Mouse (Mus musculus) hindbrain, embryonic 10.5 days (tissue): ENCODE data around the gene Cobl. TPM values are rescaled to one million over a fixed set of nuclear protein-coding genes. Genes with fewer than 3 reads are reported as not detected.

ENCODE experiments used
- DNase-seq: peaks from one replicate; pipeline ENCODE4 v3.0.0-alpha.2; 2017; ENCODE audit warnings: low spot score
- H3K27ac ChIP-seq: fragments of 300-500 bp; sonication (generic); 2 replicates; pipeline ENCODE4 v1.5.1; 2016; ENCODE audit warnings: mild to moderate bottlenecking, moderate library complexity
- H3K27me3 ChIP-seq: fragments of 300-500 bp; sonication (generic); 2 replicates; pipeline ENCODE4 v1.6.1; 2016; ENCODE audit warnings: mild to moderate bottlenecking; ENCODE audit not compliant: poor library complexity, insufficient read depth, severe bottlenecking
- H3K36me3 ChIP-seq: fragments of 300-500 bp; sonication (generic); 2 replicates; pipeline ENCODE4 v1.6.1; 2016; ENCODE audit warnings: mild to moderate bottlenecking, moderate library complexity
- H3K4me1 ChIP-seq: fragments of 300-500 bp; sonication (generic); replicated peaks from 2 replicates; pipeline ENCODE4 v1.6.1; 2016; ENCODE audit warnings: mild to moderate bottlenecking
- H3K4me3 ChIP-seq: fragments of 300-500 bp; sonication (generic); 2 replicates; pipeline ENCODE4 v1.5.1; 2016; ENCODE audit warnings: mild to moderate bottlenecking, moderate library complexity
- H3K9me3 ChIP-seq: fragments of 300-500 bp; sonication (generic); 2 replicates; pipeline ENCODE4 v1.6.1; 2016; ENCODE audit warnings: mild to moderate bottlenecking, moderate library complexity
- WGBS: fragments of 180-500 bp; shearing (Covaris S2); methylation state at CpG from one replicate; pipeline ENCODE4 v1.1.7; 2016; 5-methylcytosine and 5-hydroxymethylcytosine counted together
- polyA plus RNA-seq: library from polyadenylated mRNA; unstranded; fragments of >200 nt; fragmentation: Nextera tagmentation; extraction: Ambion mirVana; gene quantifications from 2 replicates; pipeline ENCODE4 v1.2.1, GENCODE M21; 2016

Cobl gene
- polyA plus RNA-seq, 1 experiment from 2014 or later = 2.3 TPM

- 85% methylated on average over 6 of the region's 6 CpGs for WGBS
- DNase-seq = no peak
- H3K9me3 ChIP-seq = no peaks in the 10 kb centered on the region
- no peak overlapping the region for H3K4me3 ChIP-seq
- H3K27me3 ChIP-seq = no peaks in the 10 kb centered on the region; the same call in 1 of the 2 replicates
- no peaks in the 10 kb centered on the region for H3K36me3 ChIP-seq
- no peak overlapping the region for H3K27ac ChIP-seq
- H3K4me1 ChIP-seq = no peaks in the 10 kb centered on the region
These were observed 150.3 kb downstream of the Cobl start for GRCm38 (mm10) chr11:12314278-12315043.

GRCm38 (mm10) chr11:12311419-12311818 is 153.3 kb downstream of the Cobl start:
- no peak for DNase-seq
- no peak overlapping the region for H3K27ac ChIP-seq
- no peaks in the 10 kb centered on the region for H3K9me3 ChIP-seq
- no peaks in the 10 kb centered on the region for H3K4me1 ChIP-seq
- H3K36me3 ChIP-seq = no peaks in the 10 kb centered on the region
- 86% methylated on average over 6 of the region's 6 CpGs for WGBS
- H3K27me3 ChIP-seq = peaks cover 4% of the 10 kb centered on the region; the same call in 1 of the 2 replicates
- H3K4me3 ChIP-seq = no peak overlapping the region

GRCm38 (mm10) chr11:12309423-12310023 is 155.2 kb downstream of the Cobl start:
- H3K27me3 ChIP-seq = peaks cover 4% of the 10 kb centered on the region; the same call in 1 of the 2 replicates
- no peaks in the 10 kb centered on the region for H3K9me3 ChIP-seq
- no peak overlapping the region for H3K4me3 ChIP-seq
- DNase-seq = no peak
- no peak overlapping the region for H3K27ac ChIP-seq
- H3K36me3 ChIP-seq = no peaks in the 10 kb centered on the region
- no peaks in the 10 kb centered on the region for H3K4me1 ChIP-seq
- WGBS = 52% methylated on average over 3 of the region's 3 CpGs

GRCm38 (mm10) chr11:12304879-12305278 is 159.9 kb downstream of the Cobl start:
- Histone ChIP-seq H3K27ac (no peak overlapping the region), H3K4me1 (no peaks in the 10 kb centered on the region), H3K27me3 (peaks cover 4% of the 10 kb centered on the region; the same call in 1 of the 2 replicates), H3K9me3 (no peaks in the 10 kb centered on the region), H3K4me3 (no peak overlapping the region), H3K36me3 (no peaks in the 10 kb centered on the region)
- no peak for DNase-seq
- WGBS = 80% methylated on average over 3 of the region's 3 CpGs

- Histone ChIP-seq H3K9me3 (no peaks in the 10 kb centered on the region), H3K27me3 (no peaks in the 10 kb centered on the region), H3K27ac (no peak overlapping the region), H3K36me3 (no peaks in the 10 kb centered on the region), H3K4me3 (no peak overlapping the region), H3K4me1 (no peaks in the 10 kb centered on the region)
- WGBS = 63% methylated on average over 5 of the region's 5 CpGs
- DNase-seq = no peak
These were observed 164.9 kb downstream of the Cobl start for GRCm38 (mm10) chr11:12299701-12300446.

GRCm38 (mm10) chr11:12291654-12291935 is 173.2 kb downstream of the Cobl start:
- Histone ChIP-seq H3K4me1 (no peaks in the 10 kb centered on the region), H3K27me3 (peaks cover 18% of the 10 kb centered on the region), H3K36me3 (no peaks in the 10 kb centered on the region), H3K4me3 (no peak overlapping the region), H3K27ac (no peak overlapping the region), H3K9me3 (no peaks in the 10 kb centered on the region)
- DNase-seq = no peak
- 28% methylated on average over 3 of the region's 3 CpGs for WGBS

GRCm38 (mm10) chr11:12290911-12291653 is 173.7 kb downstream of the Cobl start:
- 45% methylated on average over 7 of the region's 7 CpGs for WGBS
- Histone ChIP-seq H3K27ac (peak overlapping the region; percentile 66), H3K4me1 (no peaks in the 10 kb centered on the region), H3K36me3 (no peaks in the 10 kb centered on the region), H3K4me3 (no peak overlapping the region), H3K9me3 (no peaks in the 10 kb centered on the region), H3K27me3 (peaks cover 18% of the 10 kb centered on the region)
- peak; percentile 69 for DNase-seq

- no peak overlapping the region for H3K27ac ChIP-seq
- no peaks in the 10 kb centered on the region for H3K36me3 ChIP-seq
- peaks cover 11% of the 10 kb centered on the region; the same call in 1 of the 2 replicates for H3K27me3 ChIP-seq
- H3K4me1 ChIP-seq = no peaks in the 10 kb centered on the region
- no peak overlapping the region for H3K4me3 ChIP-seq
- WGBS = 89% methylated on average over 4 of the region's 4 CpGs
- H3K9me3 ChIP-seq = no peaks in the 10 kb centered on the region
- no peak for DNase-seq
These were observed 179.3 kb downstream of the Cobl start for GRCm38 (mm10) chr11:12285319-12286021.

GRCm38 (mm10) chr11:12280711-12281110 is 184.0 kb downstream of the Cobl start:
- H3K27ac ChIP-seq = no peak overlapping the region
- H3K4me3 ChIP-seq = no peak overlapping the region
- WGBS = 80% methylated on average over 7 of the region's 7 CpGs
- H3K9me3 ChIP-seq = no peaks in the 10 kb centered on the region
- no peak for DNase-seq
- no peaks in the 10 kb centered on the region for H3K4me1 ChIP-seq
- no peaks in the 10 kb centered on the region for H3K27me3 ChIP-seq
- no peaks in the 10 kb centered on the region for H3K36me3 ChIP-seq

GRCm38 (mm10) chr11:12274276-12274675 is 190.5 kb downstream of the Cobl start:
- Histone ChIP-seq H3K9me3 (no peaks in the 10 kb centered on the region), H3K36me3 (no peaks in the 10 kb centered on the region), H3K4me3 (no peak overlapping the region), H3K4me1 (no peaks in the 10 kb centered on the region), H3K27ac (no peak overlapping the region), H3K27me3 (no peaks in the 10 kb centered on the region)
- WGBS = 75% methylated on average over 2 of the region's 2 CpGs
- DNase-seq = no peak

GRCm38 (mm10) chr11:12273726-12274125 is 191.0 kb downstream of the Cobl start:
- Histone ChIP-seq H3K36me3 (no peaks in the 10 kb centered on the region), H3K4me1 (no peaks in the 10 kb centered on the region), H3K9me3 (no peaks in the 10 kb centered on the region), H3K27ac (no peak overlapping the region), H3K27me3 (no peaks in the 10 kb centered on the region), H3K4me3 (no peak overlapping the region)
- no peak for DNase-seq
- 89% methylated on average over 6 of the region's 6 CpGs for WGBS

- DNase-seq = no peak
- H3K27me3 ChIP-seq = no peaks in the 10 kb centered on the region
- no peaks in the 10 kb centered on the region for H3K36me3 ChIP-seq
- no peak overlapping the region for H3K4me3 ChIP-seq
- no peak overlapping the region for H3K27ac ChIP-seq
- 80% methylated on average over 2 of the region's 2 CpGs for WGBS
- H3K4me1 ChIP-seq = 0 out of 2 replicates have a peak, but pooled peaks cover 5% of the 10 kb centered on the region
- no peaks in the 10 kb centered on the region for H3K9me3 ChIP-seq
These were observed 206.3 kb downstream of the Cobl start for GRCm38 (mm10) chr11:12258411-12258810.
